Mouse (Mus musculus) 3134 (cell line): Measurements from ENCODE around the gene Acad8.

Source experiments
- DNase-seq: peaks from one replicate; pipeline ENCODE4 v3.0.0-alpha.2; 2011; ENCODE audit warnings: low spot score; ENCODE audit not compliant: insufficient read length; ENCODE audit errors: extremely low read depth

The Acad8 gene

GRCm38 (mm10) chr9:26999461-27000395, at the start of gene Acad8, which contains the start of gene Thyn1:
Gene Acad8, minus strand, starts transcription at chr9:26999566.
Gene Thyn1, plus strand, starts transcription at chr9:26999710.
- DNase-seq = peak; percentile 87

- no peak for DNase-seq
Measured at GRCm38 (mm10) chr9:27043892-27044291, 44.5 kb upstream of the Acad8 start.

DNA sequence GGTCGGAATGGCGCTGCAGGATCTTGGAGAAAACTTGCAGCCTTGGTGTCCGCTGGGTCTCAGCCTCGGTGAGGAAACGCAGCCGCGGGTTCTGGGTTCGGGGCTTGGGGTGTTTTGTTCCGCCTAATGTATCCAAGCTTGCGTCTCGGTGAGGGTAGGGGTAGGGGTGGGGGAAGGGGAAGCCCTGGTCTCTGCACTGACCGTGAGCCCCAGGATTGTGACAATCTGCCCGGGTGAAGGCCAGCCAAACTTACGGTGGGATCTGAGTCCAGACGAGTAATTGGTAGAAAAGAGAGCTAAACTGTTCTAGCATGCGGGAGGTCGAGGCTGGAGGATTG, 31.4 kb upstream of the Acad8 start:
- DNase-seq = no peak

GRCm38 (mm10) chr9:27029828-27030762, 30.7 kb upstream of the Acad8 start, which contains the start of the genes Vps26b and Ncapd3:
Gene Vps26b, minus strand, starts transcription at chr9:27030065.
Gene Ncapd3, plus strand, starts transcription at chr9:27030175.
- DNase-seq = peak; percentile 92

DNA sequence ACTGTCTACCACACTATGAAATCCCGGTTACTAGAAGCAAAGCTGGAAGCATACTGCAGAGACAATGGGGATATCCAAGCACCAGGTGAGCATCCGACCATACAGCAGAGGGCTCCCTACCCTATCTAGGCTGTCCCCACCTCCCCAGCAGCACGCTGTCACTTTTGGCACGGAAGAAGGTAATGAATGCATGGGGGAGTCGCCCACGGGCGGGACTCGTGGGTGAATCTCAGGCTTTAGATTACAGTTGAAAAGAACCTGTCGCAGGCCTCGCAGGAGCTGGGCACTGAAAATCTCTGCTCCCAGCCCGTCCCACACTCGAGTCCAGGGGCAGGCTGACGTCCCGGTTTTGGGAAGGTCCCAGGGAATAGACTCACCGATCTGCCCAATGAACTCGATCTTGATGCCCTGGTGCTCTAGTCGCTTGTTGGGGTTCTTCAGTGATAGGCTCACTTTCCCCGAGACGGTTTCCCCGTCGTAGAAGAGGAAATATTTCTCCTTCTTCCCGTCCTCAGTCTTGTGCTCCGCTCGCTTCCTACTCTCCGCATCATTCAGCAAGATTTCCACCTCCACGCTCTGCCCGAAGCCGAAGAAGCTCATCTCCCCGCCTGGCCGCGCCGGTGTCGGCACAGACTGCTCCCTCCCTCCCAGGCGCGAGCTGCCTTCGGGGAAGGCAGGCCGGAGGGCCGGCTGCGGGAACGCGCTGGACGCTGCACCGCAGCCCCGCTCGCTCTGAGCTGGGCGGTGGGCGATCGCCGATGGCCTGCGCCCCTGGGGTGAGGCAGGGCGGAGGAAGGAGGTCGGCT, 29.9 kb upstream of the Acad8 start:
- no peak for DNase-seq

GRCm38 (mm10) chr9:27026708-27027107, 27.3 kb upstream of the Acad8 start:
- DNase-seq = peak; percentile 49

DNA sequence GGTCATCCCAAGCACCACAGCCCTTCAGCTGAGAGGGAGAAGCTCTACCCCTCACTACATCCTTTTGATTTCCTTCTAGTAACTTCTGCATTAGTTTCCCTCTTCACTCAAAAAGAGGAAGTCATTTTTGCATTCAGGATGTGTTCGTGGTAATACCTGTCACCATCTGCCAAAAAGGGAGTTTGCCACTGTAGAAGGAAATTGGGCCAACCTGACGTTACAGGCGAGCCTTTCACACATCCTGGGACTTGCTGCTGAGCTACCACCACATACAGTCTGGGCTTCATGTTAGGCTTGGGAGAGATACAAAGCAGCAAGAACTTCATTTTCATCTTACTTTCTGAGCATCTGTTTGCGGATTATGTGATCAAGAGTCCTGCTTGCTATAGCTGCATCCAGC, 24.3 kb upstream of the Acad8 start:
- DNase-seq = no peak

- no peak for DNase-seq
Measured at GRCm38 (mm10) chr9:27018961-27019360, 19.6 kb upstream of the Acad8 start.

DNA sequence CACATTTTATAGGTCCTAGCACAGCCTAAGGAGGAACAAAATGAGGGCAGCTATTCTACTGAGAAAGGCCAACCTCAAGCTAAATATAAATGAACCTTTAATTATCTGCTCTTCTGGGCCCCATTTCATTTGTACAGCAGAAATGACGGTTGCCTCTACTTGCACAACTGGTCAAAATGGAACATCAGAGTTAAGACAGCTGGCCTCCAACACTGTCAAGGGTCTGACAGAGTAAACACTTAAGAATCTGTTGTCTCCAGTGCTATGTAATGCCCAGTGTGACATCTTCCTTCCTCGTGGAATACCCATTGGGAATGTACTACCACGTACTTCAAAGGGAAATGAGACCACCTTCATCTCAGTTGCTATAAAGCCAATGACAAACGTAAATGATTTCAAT, 12.2 kb upstream of the Acad8 start:
- no peak for DNase-seq

DNA sequence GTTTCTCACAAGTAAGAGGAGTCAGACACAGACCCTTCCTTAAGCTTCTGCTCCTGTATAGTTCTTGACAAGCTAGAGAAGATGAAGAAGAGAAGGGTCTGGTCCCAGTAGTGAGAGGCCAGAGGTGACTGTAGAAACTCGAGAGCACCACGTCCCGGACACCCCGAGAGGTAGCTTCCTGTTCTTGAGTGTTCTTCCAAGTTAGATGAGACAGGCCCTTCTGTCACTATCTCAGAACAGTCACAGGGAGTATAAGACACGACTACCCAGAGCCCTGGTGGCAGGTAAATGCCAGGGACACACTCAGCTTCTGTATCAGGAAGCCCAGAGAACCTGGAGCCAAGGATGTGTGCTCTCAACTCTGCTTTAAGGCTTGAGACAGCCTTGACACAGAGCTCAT, 9.9 kb upstream of the Acad8 start:
- no peak for DNase-seq

- no peak for DNase-seq
Measured at GRCm38 (mm10) chr9:27006866-27007265, 7.5 kb upstream of the Acad8 start.

DNA sequence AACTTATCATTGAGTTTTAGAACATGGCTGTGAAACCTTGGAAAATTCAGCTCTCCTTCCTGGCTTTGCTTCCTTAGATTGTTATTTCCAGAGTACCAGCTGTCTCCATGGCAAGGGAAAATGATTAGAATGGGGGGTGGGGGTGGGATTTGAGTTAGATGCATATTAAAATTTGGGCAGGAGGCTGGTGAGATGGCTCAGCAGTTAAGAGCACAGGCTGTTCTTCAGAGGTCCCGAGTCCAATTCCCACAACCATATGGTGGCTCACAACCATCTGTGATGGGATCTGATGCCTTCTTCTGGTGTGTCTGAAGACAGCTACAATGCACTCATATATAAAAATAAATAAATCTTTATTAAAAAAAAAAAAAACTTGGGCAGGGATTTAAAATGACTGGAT, 6.6 kb upstream of the Acad8 start:
- DNase-seq = no peak

- DNase-seq = no peak
Measured at GRCm38 (mm10) chr9:27005231-27005630, 5.9 kb upstream of the Acad8 start.

DNA sequence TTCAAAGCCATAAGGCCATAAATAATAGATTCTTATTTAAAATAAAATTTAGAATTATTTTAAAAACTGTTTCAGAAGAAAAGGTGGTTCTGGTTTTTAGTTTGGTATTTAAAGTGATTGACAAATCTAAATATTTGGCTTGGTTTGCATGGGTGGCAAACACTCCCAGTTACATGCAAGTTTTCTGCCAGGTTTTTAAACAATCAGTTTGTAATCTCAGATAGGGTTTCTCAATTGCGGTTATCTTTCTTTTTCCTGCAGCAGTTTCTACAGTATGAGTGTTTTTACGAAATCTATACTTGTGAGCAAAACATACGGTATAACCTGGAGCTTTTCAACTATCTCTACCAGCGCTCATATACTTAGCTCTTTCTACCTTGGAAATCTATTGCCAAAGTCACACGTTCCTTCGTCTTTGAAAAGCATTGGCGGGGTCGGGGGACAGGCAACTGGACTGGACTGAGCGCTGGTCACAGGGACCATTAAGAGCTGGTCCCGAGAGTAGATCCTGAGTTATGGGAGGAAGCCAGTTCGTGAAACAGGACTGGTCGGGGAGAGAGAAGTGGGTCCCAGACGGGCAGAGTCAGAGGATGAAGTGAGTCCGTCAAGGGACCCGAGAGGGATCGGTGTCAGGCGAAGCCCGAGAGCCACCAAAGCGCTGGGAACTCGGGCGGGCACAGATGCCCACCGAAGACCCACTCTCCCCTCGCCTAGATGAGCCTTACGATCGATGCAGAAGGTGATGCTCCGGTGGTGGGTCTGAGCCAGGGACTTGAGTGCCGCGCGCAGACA, 501 bp downstream of the Acad8 start:
- no peak for DNase-seq

DNA sequence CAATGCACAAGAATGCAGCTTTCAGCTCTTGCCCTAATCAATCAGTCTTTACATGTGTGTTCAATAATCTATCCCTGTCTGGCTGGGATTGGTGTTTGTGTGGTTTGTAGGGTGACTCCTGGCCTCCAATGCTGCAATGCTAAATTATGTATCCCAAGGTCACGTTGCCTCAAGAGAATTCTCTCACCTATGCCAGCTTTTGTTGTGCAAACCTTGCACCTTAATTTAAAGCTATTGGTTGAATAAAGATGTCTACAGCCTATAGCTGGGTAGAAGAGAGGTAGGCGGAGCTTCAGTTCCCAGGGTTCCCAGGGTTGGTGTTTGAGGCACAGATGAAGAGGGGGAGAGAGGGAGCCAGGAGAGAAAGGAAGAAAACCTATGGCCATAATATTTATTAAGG, 1.9 kb downstream of the Acad8 start:
- DNase-seq = no peak

DNA sequence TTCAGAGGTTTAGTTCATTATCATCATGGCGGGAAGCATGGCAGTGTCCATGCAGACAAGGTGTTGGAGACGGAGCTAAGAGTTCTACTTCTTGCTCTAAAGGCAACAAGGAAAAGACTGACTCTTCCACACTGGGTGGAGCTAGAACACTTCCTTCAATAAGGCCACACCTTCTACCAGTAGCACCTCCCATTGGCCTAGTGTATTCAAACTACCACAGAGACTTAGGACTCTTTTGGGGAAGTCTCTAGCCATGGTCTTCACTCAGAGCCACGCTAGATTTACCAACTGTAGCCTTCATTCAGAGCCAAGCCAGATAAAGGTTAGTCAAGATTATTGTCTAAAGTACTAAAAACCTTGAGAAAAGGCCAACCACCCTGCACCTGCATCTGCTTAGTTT, 2.3 kb downstream of the Acad8 start:
- no peak for DNase-seq

DNA sequence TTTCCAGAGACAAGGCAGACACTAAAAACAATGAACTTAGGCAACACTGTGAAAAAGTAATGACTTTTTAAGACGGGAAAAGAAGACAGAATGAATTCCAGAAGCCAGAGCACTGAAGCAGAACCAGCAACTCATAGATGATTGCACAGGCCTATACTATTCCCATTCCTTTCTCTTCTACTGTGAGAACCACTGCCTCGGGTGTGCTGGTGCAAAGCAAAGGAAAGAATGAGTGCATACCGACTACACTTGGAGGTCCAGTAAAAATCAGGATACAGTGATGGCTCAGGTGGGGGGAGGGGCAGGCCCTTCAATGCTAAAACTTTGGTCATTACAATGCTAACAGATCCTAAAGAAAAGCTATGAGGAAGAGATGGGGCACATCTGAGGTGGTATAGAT, 5.5 kb downstream of the Acad8 start:
- no peak for DNase-seq

- no peak for DNase-seq
Measured at GRCm38 (mm10) chr9:26993118-26993517, 6.2 kb downstream of the Acad8 start.

GRCm38 (mm10) chr9:26990181-26990580, 9.2 kb downstream of the Acad8 start:
- no peak for DNase-seq
